Mouse (Mus musculus) liver, adult 2 months (tissue): ENCODE data around the gene Dmpk. TPM values are rescaled to one million over a fixed set of nuclear protein-coding genes. Genes with fewer than 3 reads are reported as not detected.
A peak's percentile ranks its signal among the peaks of the same experiment; 100 is the strongest.

ENCODE experiments used
- DNase-seq: peaks from one replicate; pipeline ENCODE4 v3.0.0-alpha.2; 2011; ENCODE audit warnings: low read depth, low spot score; ENCODE audit errors: extremely low read depth
- H3K27ac ChIP-seq: fragments of 200-500 bp; replicated peaks from 2 replicates; pipeline ENCODE4 v1.5.1; 2012; ENCODE audit warnings: low read depth, mild to moderate bottlenecking, control low read depth, inconsistent platforms, low read length; ENCODE audit not compliant: insufficient read depth
- H3K27me3 ChIP-seq: fragments of 200-500 bp; 2 replicates; pipeline ENCODE4 v1.6.1; 2012; ENCODE audit warnings: mild to moderate bottlenecking, moderate library complexity, low read length, inconsistent platforms; ENCODE audit not compliant: control insufficient read depth, insufficient read depth
- H3K36me3 ChIP-seq: fragments of 200-500 bp; 2 replicates; pipeline ENCODE4 v1.6.1; 2012; ENCODE audit warnings: low read length, inconsistent platforms; ENCODE audit not compliant: control insufficient read depth, insufficient read depth
- H3K4me1 ChIP-seq: fragments of 200-500 bp; 2 replicates; pipeline ENCODE4 v1.6.1; 2011; ENCODE audit warnings: low read length; ENCODE audit not compliant: control insufficient read depth, insufficient read depth
- H3K4me3 ChIP-seq: fragments of 200-500 bp; 2 replicates; pipeline ENCODE4 v1.5.1; 2011; ENCODE audit warnings: low read depth, mild to moderate bottlenecking, control low read depth, low read length, moderate library complexity; ENCODE audit not compliant: insufficient read depth
- H3K79me2 ChIP-seq: fragments of 200-500 bp; 2 replicates; pipeline ENCODE4 v1.6.1; 2012; ENCODE audit warnings: inconsistent platforms, mild to moderate bottlenecking, low read length, moderate library complexity; ENCODE audit not compliant: control insufficient read depth, insufficient read depth
- H3K9ac ChIP-seq: fragments of 200-500 bp; 2 replicates; pipeline ENCODE4 v1.6.1; 2012; ENCODE audit warnings: low read depth, mild to moderate bottlenecking, control low read depth, inconsistent platforms, low read length
- CTCF ChIP-seq: fragments of 200-500 bp; IDR thresholded peaks from 2 replicates; pipeline ENCODE4 v1.5.1; 2011; ENCODE audit warnings: low read depth, low read length, control low read depth
- POLR2A ChIP-seq: fragments of 200-500 bp; IDR thresholded peaks from 2 replicates; pipeline ENCODE4 v1.6.1; 2011; ENCODE audit warnings: low read length, control low read depth; ENCODE audit not compliant: insufficient read depth; ENCODE audit errors: extremely low read depth
- WGBS: fragments of 180-500 bp; shearing (Covaris S2); methylation state at CpG from one replicate; pipeline ENCODE4 v1.1.7; 2018; 5-methylcytosine and 5-hydroxymethylcytosine counted together
- polyA plus RNA-seq: library from polyadenylated mRNA; depleted of rRNA; stranded (reverse); fragments of >200 nt; gene quantifications from 2 replicates; pipeline ENCODE4 v1.2.3, GENCODE M21; 2012
- total RNA-seq: library from RNA; depleted of rRNA; stranded (reverse); fragments of >200 nt; gene quantifications from 2 replicates; pipeline ENCODE4 v1.2.3, GENCODE M21; 2014

Dmpk gene
- total and polyA plus RNA-seq, 2 experiments: 13.6 to 76.4 TPM

DNA sequence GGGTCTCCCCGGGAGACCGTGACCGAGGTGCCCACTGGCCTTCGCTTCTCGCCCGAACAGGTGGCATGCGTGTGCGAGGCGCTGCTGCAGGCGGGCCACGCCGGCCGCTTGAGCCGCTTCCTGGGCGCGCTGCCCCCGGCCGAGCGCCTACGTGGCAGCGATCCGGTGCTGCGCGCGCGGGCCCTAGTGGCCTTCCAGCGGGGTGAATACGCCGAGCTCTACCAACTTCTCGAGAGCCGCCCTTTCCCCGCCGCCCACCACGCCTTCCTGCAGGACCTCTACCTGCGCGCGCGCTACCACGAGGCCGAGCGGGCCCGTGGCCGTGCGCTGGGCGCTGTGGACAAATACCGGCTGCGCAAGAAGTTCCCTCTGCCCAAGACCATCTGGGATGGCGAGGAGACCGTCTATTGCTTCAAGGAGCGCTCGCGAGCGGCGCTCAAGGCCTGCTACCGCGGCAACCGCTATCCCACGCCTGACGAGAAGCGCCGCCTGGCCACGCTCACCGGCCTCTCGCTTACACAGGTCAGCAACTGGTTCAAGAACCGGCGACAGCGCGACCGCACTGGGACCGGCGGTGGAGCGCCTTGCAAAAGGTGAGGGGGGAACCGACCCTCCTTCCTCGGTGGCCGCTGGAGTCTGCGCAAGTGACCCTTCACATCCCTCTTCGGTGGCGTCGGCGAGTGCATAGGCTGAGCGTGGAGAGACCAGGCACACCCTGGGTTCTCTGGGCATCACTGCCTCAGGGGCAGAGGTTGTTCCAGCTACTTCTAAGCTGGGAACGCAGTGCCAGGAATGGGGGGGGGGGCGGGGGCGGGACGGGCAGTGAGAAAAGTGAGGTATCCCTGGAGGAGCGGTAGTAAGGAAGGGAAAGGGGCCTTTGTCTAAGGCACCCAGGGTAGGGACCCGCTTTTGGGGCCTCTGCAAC is 11.4 kb downstream of the Dmpk start:
- Histone ChIP-seq H3K27me3 (no peaks in the 10 kb centered on the region), H3K4me3 (peak overlapping the region; percentile 76), H3K9ac (peak overlapping the region; percentile 87), H3K79me2 (peaks cover 3% of the 10 kb centered on the region; the same call in 1 of the 2 replicates), H3K27ac (peak overlapping the region; percentile 53), H3K36me3 (no peaks in the 10 kb centered on the region), H3K4me1 (peaks cover 8% of the 10 kb centered on the region)
- WGBS: under 1% methylated on average over 84 of the region's 87 CpGs
- DNase-seq: no peak
- TF ChIP-seq CTCF (no peak), POLR2A (0 out of 2 replicates have a peak, but pooled peaks have one; percentile 6)

DNA sequence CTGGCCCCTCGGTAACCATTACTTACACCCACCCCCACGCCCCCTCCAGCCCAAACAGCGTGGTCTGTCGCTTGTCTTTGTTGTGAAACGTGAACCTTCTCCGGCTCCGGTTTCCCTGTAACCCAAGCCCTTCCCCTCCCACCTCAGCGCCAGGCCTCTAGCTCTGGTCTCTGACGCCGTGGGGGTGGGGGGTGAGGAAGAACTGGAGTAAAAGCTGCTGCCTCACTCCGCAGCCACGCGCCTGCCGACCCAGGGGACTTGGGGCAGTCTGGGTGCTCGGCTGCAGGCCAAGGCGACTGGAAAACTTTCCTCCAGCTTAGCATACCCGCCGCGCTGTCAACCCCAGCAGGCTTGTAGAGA is 12.1 kb downstream of the Dmpk start:
- peak overlapping the region; percentile 16; the same call in 1 of the 2 replicates for H3K4me3 ChIP-seq
- H3K4me1 ChIP-seq: peaks cover 8% of the 10 kb centered on the region
- DNase-seq: no peak
- H3K27me3 ChIP-seq: no peaks in the 10 kb centered on the region
- TF ChIP-seq CTCF (no peak), POLR2A (no peak)
- no peak overlapping the region for H3K27ac ChIP-seq
- H3K36me3 ChIP-seq: no peaks in the 10 kb centered on the region
- H3K79me2 ChIP-seq: peaks cover 3% of the 10 kb centered on the region; the same call in 1 of the 2 replicates
- H3K9ac ChIP-seq: no peak overlapping the region
- 26% methylated on average over 19 of the region's 19 CpGs for WGBS

DNA sequence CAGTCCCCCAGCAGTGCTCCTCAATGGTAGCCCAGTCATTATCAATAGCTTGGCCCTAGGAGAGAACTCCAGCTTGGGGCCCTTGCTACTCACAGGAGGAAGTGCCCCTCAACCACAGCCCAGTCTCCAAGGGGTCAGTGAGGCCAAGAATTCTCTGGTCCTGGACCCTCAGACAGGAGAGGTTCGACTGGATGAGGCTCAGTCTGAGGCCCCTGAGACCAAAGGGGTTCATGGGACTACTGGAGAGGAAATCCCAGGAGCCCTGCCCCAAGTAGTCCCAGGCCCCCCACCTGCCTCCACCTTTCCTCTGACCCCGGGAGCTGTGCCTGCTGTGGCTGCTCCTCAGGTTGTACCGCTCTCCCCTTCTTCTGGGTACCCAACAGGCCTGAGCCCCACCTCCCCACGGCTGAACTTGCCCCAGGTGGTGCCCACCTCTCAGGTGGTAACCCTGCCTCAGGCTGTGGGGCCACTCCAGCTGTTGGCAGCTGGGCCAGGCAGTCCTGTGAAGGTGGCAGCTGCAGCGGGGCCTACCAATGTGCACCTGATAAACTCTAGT is 12.8 kb downstream of the Dmpk start:
- Histone ChIP-seq H3K27ac (no peak overlapping the region), H3K36me3 (no peaks in the 10 kb centered on the region), H3K4me3 (no peak overlapping the region), H3K9ac (no peak overlapping the region), H3K79me2 (peaks cover 3% of the 10 kb centered on the region; the same call in 1 of the 2 replicates), H3K4me1 (peaks cover 8% of the 10 kb centered on the region), H3K27me3 (no peaks in the 10 kb centered on the region)
- TF ChIP-seq POLR2A (no peak), CTCF (no peak)
- no peak for DNase-seq
- 91% methylated on average over 5 of the region's 5 CpGs for WGBS

DNA sequence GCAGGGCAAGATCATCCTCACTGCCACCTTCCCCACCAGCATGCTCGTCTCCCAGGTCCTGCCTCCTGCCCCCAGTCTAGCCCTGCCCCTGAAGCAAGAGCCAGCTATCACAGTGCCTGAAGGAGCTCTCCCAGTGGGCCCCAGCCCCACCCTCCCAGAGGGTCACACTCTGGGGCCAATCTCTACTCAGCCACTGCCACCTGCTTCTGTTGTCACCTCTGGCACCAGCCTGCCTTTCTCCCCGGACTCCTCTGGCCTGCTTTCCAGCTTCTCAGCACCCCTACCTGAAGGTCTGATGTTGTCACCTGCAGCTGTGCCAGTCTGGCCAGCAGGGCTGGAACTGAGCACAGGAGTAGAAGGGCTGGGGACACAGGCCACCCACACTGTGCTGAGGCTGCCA is 13.6 kb downstream of the Dmpk start:
- H3K4me1 ChIP-seq: peaks cover 8% of the 10 kb centered on the region
- DNase-seq: no peak
- H3K9ac ChIP-seq: no peak overlapping the region
- 79% methylated on average over 2 of the region's 2 CpGs for WGBS
- H3K27ac ChIP-seq: no peak overlapping the region
- TF ChIP-seq CTCF (no peak), POLR2A (no peak)
- no peak overlapping the region for H3K4me3 ChIP-seq
- peaks cover 3% of the 10 kb centered on the region; the same call in 1 of the 2 replicates for H3K79me2 ChIP-seq
- no peaks in the 10 kb centered on the region for H3K36me3 ChIP-seq
- no peaks in the 10 kb centered on the region for H3K27me3 ChIP-seq

DNA sequence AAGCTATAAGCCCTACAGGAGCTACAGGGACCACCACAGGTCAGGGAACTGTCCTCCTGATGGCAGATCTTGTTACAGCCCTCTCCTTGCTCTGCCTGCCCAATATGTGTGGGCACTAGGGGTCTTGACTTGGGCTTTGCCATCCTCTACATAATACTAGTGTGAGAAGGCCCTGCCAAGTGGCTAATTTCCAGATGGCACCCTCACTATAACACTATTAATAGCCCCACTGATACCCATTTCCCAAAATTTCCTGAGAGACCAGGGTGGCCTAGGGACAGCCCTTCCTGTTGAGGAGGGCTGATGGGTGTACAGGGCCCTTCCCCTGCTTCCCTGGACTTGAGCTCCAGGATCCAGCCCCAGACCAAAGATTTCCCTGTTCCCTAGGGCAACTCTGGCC is 14.2 kb downstream of the Dmpk start:
- H3K4me1 ChIP-seq: peaks cover 7% of the 10 kb centered on the region
- H3K79me2 ChIP-seq: peaks cover 2% of the 10 kb centered on the region; the same call in 1 of the 2 replicates
- H3K36me3 ChIP-seq: no peaks in the 10 kb centered on the region
- H3K27ac ChIP-seq: no peak overlapping the region
- H3K4me3 ChIP-seq: no peak overlapping the region
- no peaks in the 10 kb centered on the region for H3K27me3 ChIP-seq
- no peak overlapping the region for H3K9ac ChIP-seq
- TF ChIP-seq POLR2A (no peak), CTCF (no peak)
- DNase-seq: no peak
